Mouse (Mus musculus) myocyte (in vitro differentiated cells): ENCODE data around the gene Gmnn. TPM values are rescaled to one million over a fixed set of nuclear protein-coding genes. Genes with fewer than 3 reads are reported as not detected.

Source experiments
- H3K27me3 ChIP-seq: one replicate; pipeline ENCODE4 v1.6.1; 2011; ENCODE audit not compliant: control insufficient read depth, insufficient read depth, insufficient read length
- H3K36me3 ChIP-seq: one replicate; pipeline ENCODE4 v1.6.1; 2011; ENCODE audit not compliant: control insufficient read depth, insufficient read depth
- H3K4me2 ChIP-seq: one replicate; pipeline ENCODE4 v1.6.1; 2011; ENCODE audit warnings: low read depth, control low read depth
- H3K4me3 ChIP-seq: one replicate; pipeline ENCODE4 v1.5.1; 2011; ENCODE audit warnings: mild to moderate bottlenecking, control low read depth, moderate library complexity
- H3K79me2 ChIP-seq: one replicate; pipeline ENCODE4 v1.6.1; 2011; ENCODE audit not compliant: control insufficient read depth, insufficient read depth
- H3ac ChIP-seq: one replicate; pipeline ENCODE4 v1.6.1; 2011; ENCODE audit not compliant: control insufficient read depth, insufficient read length
- CEBPB ChIP-seq: IDR thresholded peaks from 2 replicates; pipeline ENCODE4 v1.6.1; 2011; ENCODE audit warnings: mild to moderate bottlenecking, moderate library complexity; ENCODE audit not compliant: poor library complexity, insufficient read depth, severe bottlenecking
- E2F4 ChIP-seq: IDR thresholded peaks from one replicate; pipeline ENCODE4 v1.6.1; 2011; ENCODE audit warnings: mild to moderate bottlenecking, control low read depth, moderate library complexity; ENCODE audit not compliant: insufficient read depth
- MAX ChIP-seq: IDR thresholded peaks from one replicate; pipeline ENCODE4 v1.6.1; 2011; ENCODE audit warnings: low read depth, mild to moderate bottlenecking, control low read depth
- MYOD1 ChIP-seq, 3 experiments: IDR thresholded peaks; one replicate each; pipeline ENCODE4 v1.6.1; 2011; ENCODE audit warnings: control low read depth in 2 of 3, low read depth in 2 of 3, mild to moderate bottlenecking in 2 of 3, moderate library complexity in 1 of 3; ENCODE audit not compliant: insufficient read length in 2 of 3, control insufficient read depth in 1 of 3
- MYOG ChIP-seq, 3 experiments: IDR thresholded peaks; one replicate each; pipeline ENCODE4 v1.6.1; 2011; ENCODE audit warnings: control low read depth in 2 of 3, low read depth in 2 of 3, mild to moderate bottlenecking in 2 of 3; ENCODE audit not compliant: insufficient read length in 2 of 3, control insufficient read depth in 1 of 3, insufficient read depth in 1 of 3
- POLR2A ChIP-seq: IDR thresholded peaks from one replicate; pipeline ENCODE4 v1.6.1; 2011; ENCODE audit warnings: low read depth, mild to moderate bottlenecking, control low read depth, moderate library complexity; ENCODE audit not compliant: insufficient read length
- POLR2AphosphoS2 ChIP-seq: IDR thresholded peaks from one replicate; pipeline ENCODE4 v1.6.1; 2011; ENCODE audit warnings: low read depth, control low read depth; ENCODE audit not compliant: insufficient read length
- REST ChIP-seq: IDR thresholded peaks from one replicate; pipeline ENCODE4 v1.6.1; 2011; ENCODE audit warnings: mild to moderate bottlenecking, control low read depth, moderate library complexity; ENCODE audit not compliant: insufficient read depth, insufficient read length
- SRF ChIP-seq: IDR thresholded peaks from one replicate; pipeline ENCODE4 v1.6.1; 2011; ENCODE audit warnings: low read depth; ENCODE audit not compliant: control insufficient read depth, insufficient read length
- TCF12 ChIP-seq: IDR thresholded peaks from one replicate; pipeline ENCODE4 v1.6.1; 2011; ENCODE audit warnings: mild to moderate bottlenecking, control low read depth; ENCODE audit not compliant: poor library complexity, insufficient read depth, severe bottlenecking
- TCF3 ChIP-seq: IDR thresholded peaks from one replicate; pipeline ENCODE4 v1.6.1; 2011; ENCODE audit warnings: low read depth, control low read depth; ENCODE audit not compliant: insufficient read length
- USF1 ChIP-seq: IDR thresholded peaks from one replicate; pipeline ENCODE4 v1.6.1; 2011; ENCODE audit warnings: low read depth, mild to moderate bottlenecking, control low read depth, moderate library complexity
- polyA plus RNA-seq: library from polyadenylated mRNA; unstranded; fragments of >200 nt; fragmentation: generic; extraction: Trizol; gene quantifications from one replicate; pipeline ENCODE4 v1.2.1, GENCODE M21; 2012; ENCODE audit warnings: missing spikeins

The Gmnn gene
- polyA plus RNA-seq, 1 experiment: 10.8 TPM

- Histone ChIP-seq H3ac (no peak overlapping the region), H3K4me2 (no peak overlapping the region), H3K79me2 (no peaks in the 10 kb centered on the region), H3K4me3 (no peak overlapping the region), H3K36me3 (no peaks in the 10 kb centered on the region), H3K27me3 (no peaks in the 10 kb centered on the region)
- TF ChIP-seq MYOG (IDR thresholded peaks at IDR 0.05; ENCODE audit: control insufficient read depth in 1 of 3, insufficient read depth in 1 of 3, insufficient read length in 2 of 3, low read depth in 2 of 3): no peak
- no peak for TF ChIP-seq CEBPB
- no peak for TF ChIP-seq USF1
- TF ChIP-seq MAX: no peak
- TF ChIP-seq REST: no peak
- TF ChIP-seq TCF12: no peak
- TF ChIP-seq POLR2AphosphoS2: no peak
- TF ChIP-seq SRF: no peak
- no peak for TF ChIP-seq MYOD1 (IDR thresholded peaks at IDR 0.05; ENCODE audit: control insufficient read depth in 1 of 3, insufficient read length in 2 of 3, low read depth in 2 of 3)
- no peak for TF ChIP-seq E2F4
- no peak for TF ChIP-seq TCF3
- TF ChIP-seq POLR2A: no peak
Measured at GRCm38 (mm10) chr13:24734502-24734901, 27.2 kb downstream of the Gmnn start.

- Histone ChIP-seq H3K36me3 (no peaks in the 10 kb centered on the region), H3K79me2 (no peaks in the 10 kb centered on the region), H3ac (no peak overlapping the region), H3K27me3 (no peaks in the 10 kb centered on the region), H3K4me2 (no peak overlapping the region), H3K4me3 (no peak overlapping the region)
- TF ChIP-seq POLR2A (no peak), POLR2AphosphoS2 (no peak), E2F4 (no peak), SRF (no peak), MYOG (IDR thresholded peaks at IDR 0.05; ENCODE audit: control insufficient read depth in 1 of 3, insufficient read depth in 1 of 3, insufficient read length in 2 of 3, low read depth in 2 of 3) (no peak), MYOD1 (IDR thresholded peaks at IDR 0.05; ENCODE audit: control insufficient read depth in 1 of 3, insufficient read length in 2 of 3, low read depth in 2 of 3) (no peak), TCF12 (no peak), MAX (no peak), TCF3 (no peak), USF1 (no peak), REST (no peak), CEBPB (no peak)
Measured at GRCm38 (mm10) chr13:24729128-24729527, 32.6 kb downstream of the Gmnn start.

GRCm38 (mm10) chr13:24724395-24724759, 37.3 kb downstream of the Gmnn start:
- Histone ChIP-seq H3ac (no peak overlapping the region), H3K4me3 (no peak overlapping the region), H3K79me2 (no peaks in the 10 kb centered on the region), H3K4me2 (no peak overlapping the region), H3K27me3 (no peaks in the 10 kb centered on the region), H3K36me3 (no peaks in the 10 kb centered on the region)
- no peak for TF ChIP-seq USF1

GRCm38 (mm10) chr13:24723699-24724394, 37.9 kb downstream of the Gmnn start:
- no peak overlapping the region for H3K4me2 ChIP-seq
- no peaks in the 10 kb centered on the region for H3K27me3 ChIP-seq
- TF ChIP-seq POLR2AphosphoS2 (no peak), MYOD1 (IDR thresholded peaks at IDR 0.05; ENCODE audit: control insufficient read depth in 1 of 3, insufficient read length in 2 of 3, low read depth in 2 of 3) (no peak), TCF3 (no peak), SRF (no peak), TCF12 (no peak), MYOG (IDR thresholded peaks at IDR 0.05; ENCODE audit: control insufficient read depth in 1 of 3, insufficient read depth in 1 of 3, insufficient read length in 2 of 3, low read depth in 2 of 3) (no peak), CEBPB (no peak), USF1 (no peak), E2F4 (no peak), POLR2A (no peak)
- H3K36me3 ChIP-seq: no peaks in the 10 kb centered on the region
- no peaks in the 10 kb centered on the region for H3K79me2 ChIP-seq
- H3ac ChIP-seq: no peak overlapping the region
- H3K4me3 ChIP-seq: no peak overlapping the region

GRCm38 (mm10) chr13:24721502-24721901, 40.2 kb downstream of the Gmnn start:
- Histone ChIP-seq H3K4me2 (no peak overlapping the region), H3K4me3 (no peak overlapping the region), H3K79me2 (no peaks in the 10 kb centered on the region), H3K27me3 (no peaks in the 10 kb centered on the region), H3K36me3 (no peaks in the 10 kb centered on the region), H3ac (no peak overlapping the region)
- TF ChIP-seq MYOG (IDR thresholded peaks at IDR 0.05; ENCODE audit: control insufficient read depth in 1 of 3, insufficient read depth in 1 of 3, insufficient read length in 2 of 3, low read depth in 2 of 3): no peak
